Mouse (Mus musculus) natural killer cell, adult 2 months (primary cell): Measurements from ENCODE around the gene Lypd8.

Source experiments
- DNase-seq, 2 experiments: peaks; one replicate each; pipeline ENCODE4 v3.0.0; 2022; ENCODE audit warnings: low spot score in 2 of 2

Lypd8 gene

DNA sequence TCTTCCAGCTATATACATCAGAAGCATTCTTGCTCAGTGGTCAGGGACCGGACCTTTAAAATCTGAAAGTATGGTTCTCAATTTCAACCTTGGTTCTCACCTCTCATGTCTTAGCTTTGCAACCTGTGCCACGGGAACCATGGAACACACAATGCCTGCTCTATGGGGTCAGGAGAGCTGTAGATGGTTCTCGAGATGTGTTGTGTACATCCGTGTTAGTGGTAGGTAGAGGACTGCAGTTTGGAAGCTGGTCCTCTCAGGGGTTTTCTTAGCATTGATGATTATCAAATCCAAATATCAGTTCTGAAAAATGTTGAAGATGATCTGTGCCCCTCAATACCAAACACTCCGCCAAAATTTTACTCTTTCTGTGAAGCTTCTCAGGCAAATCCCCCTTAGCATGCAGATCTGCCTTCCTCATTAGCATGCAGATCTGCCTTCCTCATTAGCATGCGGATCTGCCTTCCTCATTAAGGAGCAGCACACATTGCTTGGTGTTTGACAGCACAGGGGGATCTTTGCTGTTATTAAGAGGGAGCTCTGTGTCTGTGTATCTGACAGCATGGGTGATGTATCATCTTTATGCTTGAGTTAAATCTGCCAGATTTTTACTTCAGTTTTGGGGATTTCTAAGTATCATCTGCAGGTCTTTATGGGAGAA is 21.3 kb downstream of the Lypd8 start:
- no peak for DNase-seq

GRCm38 (mm10) chr11:58400655-58401054 is 21.8 kb downstream of the Lypd8 start:
- DNase-seq, result no peak

DNA sequence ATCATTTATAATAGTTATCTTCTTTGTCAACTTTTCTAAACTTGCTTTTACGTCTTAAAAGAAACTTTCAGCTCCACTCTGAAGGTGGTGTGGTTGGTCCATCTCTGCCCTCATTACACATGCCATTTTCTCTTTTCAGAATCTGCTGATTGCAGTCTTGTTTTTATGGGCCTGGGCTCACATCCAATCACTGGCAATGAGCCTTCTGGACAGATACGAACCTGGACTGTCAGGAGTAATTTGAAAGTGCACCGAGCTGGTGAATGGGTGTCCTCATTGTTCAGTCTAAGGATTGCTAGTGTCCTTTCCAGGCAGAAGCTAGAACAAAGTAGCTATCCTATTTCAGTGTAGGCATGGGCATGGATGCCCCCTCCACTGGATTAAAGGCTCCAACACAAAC is 29.2 kb downstream of the Lypd8 start:
- no peak for DNase-seq

GRCm38 (mm10) chr11:58418336-58418735 is 39.5 kb downstream of the Lypd8 start:
- no peak for DNase-seq

- DNase-seq, result no peak
Observed at GRCm38 (mm10) chr11:58420815-58421214, 42.0 kb downstream of the Lypd8 start, which contains the start of gene 1810065E05Rik. 1810065E05Rik (plus strand) TSS chr11:58421111.

- DNase-seq, result no peak
Observed at GRCm38 (mm10) chr11:58432259-58432658, 53.4 kb downstream of the Lypd8 start, which contains the start of gene Gm12253. Gm12253 (plus strand) TSS chr11:58432559.

DNA sequence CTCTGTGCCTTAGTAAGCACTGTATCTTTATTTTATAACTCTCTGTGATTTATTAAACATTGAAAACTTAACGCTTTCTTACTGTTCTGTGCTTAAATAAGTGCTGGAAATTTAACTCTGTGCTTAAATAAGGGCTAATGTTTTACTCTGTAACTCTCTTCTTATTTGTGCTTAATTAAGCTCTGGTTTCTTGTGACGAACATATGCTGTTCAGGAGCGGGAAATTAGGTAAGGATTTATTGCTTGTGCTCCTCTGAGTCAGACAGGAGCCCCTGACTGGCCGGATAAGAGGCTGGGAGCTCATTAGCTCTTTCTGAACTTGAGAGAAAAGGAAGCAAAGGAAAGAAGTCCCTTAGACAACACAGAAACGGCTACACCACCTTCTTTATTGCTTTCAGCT is 59.0 kb downstream of the Lypd8 start:
- DNase-seq, result no peak
